Mouse (Mus musculus) stomach, embryonic 16.5 days (tissue): Measurements from ENCODE around the gene 6430628N08Rik. TPM values are rescaled to one million over a fixed set of nuclear protein-coding genes. Genes with fewer than 3 reads are reported as not detected.
A peak's percentile ranks its signal among the peaks of the same experiment; 100 is the strongest.

Source experiments
- ATAC-seq: fragments of 200-750 bp; cut with Nextera tagmentation; 2 replicates; pipeline ENCODE4 v1.8.0; 2017; ENCODE audit warnings: moderate number of reproducible peaks, moderate TSS enrichment; ENCODE audit not compliant: insufficient read depth, low FRiP score
- H3K27ac ChIP-seq: fragments of 300-500 bp; sonication (generic); 2 replicates; pipeline ENCODE4 v1.5.1; 2014; ENCODE audit warnings: low read length
- H3K27me3 ChIP-seq: fragments of 300-500 bp; sonication (generic); 2 replicates; pipeline ENCODE4 v1.6.1; 2014; ENCODE audit warnings: low read length, control low read depth, mixed read lengths; ENCODE audit not compliant: control insufficient read depth, insufficient read depth
- H3K36me3 ChIP-seq: fragments of 300-500 bp; sonication (generic); 2 replicates; pipeline ENCODE4 v1.6.1; 2014; ENCODE audit warnings: low read length; ENCODE audit not compliant: control insufficient read depth, insufficient read depth
- H3K4me1 ChIP-seq: fragments of 300-500 bp; sonication (generic); 2 replicates; pipeline ENCODE4 v1.6.1; 2014; ENCODE audit warnings: low read length, control low read depth, mixed read lengths; ENCODE audit not compliant: control insufficient read depth, insufficient read depth
- H3K4me2 ChIP-seq: fragments of 300-500 bp; sonication (generic); 2 replicates; pipeline ENCODE4 v1.6.1; 2014; ENCODE audit warnings: low read depth, low read length, mixed read lengths
- H3K4me3 ChIP-seq: fragments of 300-500 bp; sonication (generic); replicated peaks from 2 replicates; pipeline ENCODE4 v1.5.1; 2014; ENCODE audit warnings: mild to moderate bottlenecking, low read length
- H3K9ac ChIP-seq: fragments of 300-500 bp; sonication (generic); 2 replicates; pipeline ENCODE4 v1.6.1; 2014; ENCODE audit warnings: low read length
- H3K9me3 ChIP-seq: fragments of 300-500 bp; sonication (generic); replicated peaks from 2 replicates; pipeline ENCODE4 v1.6.1; 2016; ENCODE audit warnings: low read length, control low read depth; ENCODE audit not compliant: control insufficient read depth
- WGBS: fragments of 180-500 bp; shearing (Covaris S2); extraction: QIAGEN DNeasy Blood & Tissue Kit; methylation state at CpG from one replicate; pipeline ENCODE4 v1.1.7; 2014; 5-methylcytosine and 5-hydroxymethylcytosine counted together
- polyA plus RNA-seq: library from polyadenylated mRNA; unstranded; fragments of >200 nt; fragmentation: Nextera tagmentation; extraction: Ambion mirVana; gene quantifications from 2 replicates; pipeline ENCODE4 v1.2.1, GENCODE M21; 2015

Gene 6430628N08Rik
- polyA plus RNA-seq, 1 experiment from 2014 or later: not detected

DNA sequence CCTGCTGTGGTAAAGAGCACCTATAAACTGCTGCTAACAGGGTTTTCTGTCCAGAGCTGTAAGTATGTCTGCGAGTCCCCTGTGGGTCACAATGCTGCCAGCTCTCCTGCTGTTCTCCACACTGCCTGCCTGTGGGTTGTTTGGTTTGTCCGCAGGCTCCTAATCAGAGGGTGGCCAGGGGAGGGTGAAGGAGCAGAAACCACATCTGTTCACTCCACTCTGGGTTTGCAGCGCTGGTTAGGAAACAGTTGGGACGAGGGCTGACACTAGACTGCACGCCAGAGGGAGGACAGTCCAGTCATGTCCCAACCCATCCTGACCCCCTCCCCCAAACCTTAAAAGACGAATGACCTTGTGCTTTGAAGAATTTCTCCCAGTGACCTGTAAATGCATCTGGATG is 35.4 kb upstream of the 6430628N08Rik start:
- Histone ChIP-seq H3K9ac (no peak overlapping the region), H3K4me2 (no peak overlapping the region), H3K27ac (no peak overlapping the region), H3K4me3 (no peak overlapping the region), H3K36me3 (peaks cover 7% of the 10 kb centered on the region; the same call in 1 of the 2 replicates), H3K4me1 (peaks cover 3% of the 10 kb centered on the region), H3K27me3 (no peaks in the 10 kb centered on the region), H3K9me3 (no peaks in the 10 kb centered on the region)
- 56% methylated on average over 6 of the region's 6 CpGs for WGBS
- no peak for ATAC-seq

DNA sequence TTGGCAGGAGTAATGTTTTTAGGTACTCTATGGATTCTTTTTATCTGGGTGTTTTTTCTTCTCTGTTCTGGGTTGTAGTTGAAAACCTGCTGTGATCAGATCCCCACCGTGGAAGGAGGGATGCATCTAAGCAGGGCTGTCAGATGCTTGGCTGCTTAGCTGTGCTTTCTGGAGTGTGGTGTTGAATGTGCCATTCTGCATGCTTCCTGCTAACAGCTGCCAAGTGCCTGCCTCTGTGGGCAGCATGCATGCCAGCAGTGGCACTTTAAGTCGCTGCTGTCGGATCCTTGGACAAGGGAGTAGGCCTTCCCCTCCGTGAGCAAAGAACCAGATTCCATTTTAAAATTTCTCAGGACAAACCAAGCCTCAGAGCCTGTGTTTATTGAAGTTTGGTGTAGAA is 34.9 kb upstream of the 6430628N08Rik start:
- Histone ChIP-seq H3K4me1 (no peaks in the 10 kb centered on the region; the same call in 1 of the 2 replicates), H3K4me2 (no peak overlapping the region), H3K9me3 (no peaks in the 10 kb centered on the region), H3K9ac (no peak overlapping the region), H3K27me3 (no peaks in the 10 kb centered on the region), H3K27ac (no peak overlapping the region), H3K36me3 (peaks cover 7% of the 10 kb centered on the region; the same call in 1 of the 2 replicates), H3K4me3 (no peak overlapping the region)
- ATAC-seq: no peak
- 66% methylated on average over 4 of the region's 4 CpGs for WGBS

DNA sequence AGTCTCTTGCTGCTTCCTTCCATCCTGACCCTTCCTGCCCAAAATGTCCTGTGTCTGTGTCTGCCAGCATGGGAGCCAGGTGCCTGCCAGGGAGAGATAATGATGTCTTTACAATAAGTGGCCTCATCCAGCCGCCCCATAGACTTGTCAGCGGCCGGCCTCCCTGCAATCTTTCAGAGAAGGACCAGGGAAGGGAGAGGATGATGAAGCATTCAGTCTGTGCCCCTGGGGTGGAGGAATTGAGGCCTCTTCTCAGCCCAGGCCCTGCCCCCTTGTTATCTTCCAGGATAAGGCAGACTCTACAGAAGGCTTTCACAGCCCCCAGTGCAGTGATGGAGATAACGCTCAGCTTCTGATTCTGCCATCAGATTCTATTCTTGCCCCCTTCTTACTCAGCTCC is 34.2 kb upstream of the 6430628N08Rik start:
- no peaks in the 10 kb centered on the region; the same call in 1 of the 2 replicates for H3K4me1 ChIP-seq
- no peak overlapping the region for H3K4me2 ChIP-seq
- H3K9me3 ChIP-seq: no peaks in the 10 kb centered on the region
- 81% methylated on average over 4 of the region's 4 CpGs for WGBS
- no peak overlapping the region for H3K27ac ChIP-seq
- no peak overlapping the region for H3K9ac ChIP-seq
- ATAC-seq: no peak
- H3K4me3 ChIP-seq: no peak overlapping the region
- peaks cover 10% of the 10 kb centered on the region; the same call in 1 of the 2 replicates for H3K36me3 ChIP-seq
- no peaks in the 10 kb centered on the region for H3K27me3 ChIP-seq

DNA sequence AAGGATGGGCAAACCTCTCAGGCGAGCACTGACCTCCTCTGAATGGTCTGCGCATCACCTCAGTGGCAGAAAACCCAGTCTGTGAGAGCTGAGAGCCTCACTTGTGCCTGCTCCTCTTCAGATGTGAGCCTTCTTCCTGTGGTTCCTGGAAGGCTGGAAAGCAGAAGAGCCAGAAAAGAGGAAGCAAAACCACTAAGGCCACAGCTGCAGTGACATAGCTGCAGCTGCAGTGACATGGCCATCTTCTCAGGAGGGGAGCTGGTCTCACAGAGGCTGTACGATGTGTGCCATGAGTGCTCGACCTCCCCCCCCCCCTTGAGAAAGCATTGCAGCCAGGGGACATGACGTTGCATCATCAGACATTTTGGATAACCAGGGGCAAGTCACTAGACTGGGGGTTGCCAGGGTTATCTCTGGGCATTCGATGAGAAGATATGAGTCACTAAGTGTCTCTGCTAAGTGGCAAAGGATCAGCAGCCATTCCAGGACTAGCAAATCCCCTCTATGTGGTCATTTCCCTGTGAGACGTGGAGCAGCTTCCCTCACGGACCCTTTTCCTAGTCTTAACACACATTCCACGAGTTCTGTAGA is 33.1 kb upstream of the 6430628N08Rik start:
- 78% methylated on average over 9 of the region's 9 CpGs for WGBS
- H3K9me3 ChIP-seq: no peaks in the 10 kb centered on the region
- no peak overlapping the region for H3K4me2 ChIP-seq
- H3K9ac ChIP-seq: no peak overlapping the region
- no peak for ATAC-seq
- H3K27ac ChIP-seq: no peak overlapping the region
- peaks cover 10% of the 10 kb centered on the region; the same call in 1 of the 2 replicates for H3K36me3 ChIP-seq
- H3K4me1 ChIP-seq: no peaks in the 10 kb centered on the region; the same call in 1 of the 2 replicates
- H3K27me3 ChIP-seq: no peaks in the 10 kb centered on the region
- no peak overlapping the region for H3K4me3 ChIP-seq

DNA sequence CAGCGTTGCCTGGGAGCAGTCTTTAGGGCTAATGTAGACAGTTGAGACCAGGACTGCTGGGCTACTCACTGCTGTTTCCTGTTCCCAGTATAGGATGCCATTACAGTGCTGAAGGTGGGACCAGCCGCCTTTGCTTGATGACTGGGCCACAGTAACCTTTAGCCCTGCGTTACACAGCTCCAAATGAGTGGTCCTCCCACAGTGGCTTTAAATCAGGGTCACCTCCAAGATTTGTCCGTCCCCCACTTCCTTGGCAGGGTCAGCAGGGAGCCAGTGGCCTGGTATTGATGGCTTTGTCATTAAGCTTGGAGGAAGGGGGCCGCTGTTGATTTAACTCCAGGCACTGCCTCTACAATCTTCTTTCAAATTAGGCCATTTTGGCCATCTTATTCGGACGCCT is 27.1 kb upstream of the 6430628N08Rik start:
- no peaks in the 10 kb centered on the region for H3K9me3 ChIP-seq
- 65% methylated on average over 7 of the region's 7 CpGs for WGBS
- no peaks in the 10 kb centered on the region for H3K4me1 ChIP-seq
- H3K36me3 ChIP-seq: peaks cover 3% of the 10 kb centered on the region; the same call in 1 of the 2 replicates
- no peak overlapping the region for H3K9ac ChIP-seq
- H3K4me3 ChIP-seq: no peak overlapping the region
- H3K4me2 ChIP-seq: no peak overlapping the region
- no peak overlapping the region for H3K27ac ChIP-seq
- ATAC-seq: no peak
- H3K27me3 ChIP-seq: no peaks in the 10 kb centered on the region

DNA sequence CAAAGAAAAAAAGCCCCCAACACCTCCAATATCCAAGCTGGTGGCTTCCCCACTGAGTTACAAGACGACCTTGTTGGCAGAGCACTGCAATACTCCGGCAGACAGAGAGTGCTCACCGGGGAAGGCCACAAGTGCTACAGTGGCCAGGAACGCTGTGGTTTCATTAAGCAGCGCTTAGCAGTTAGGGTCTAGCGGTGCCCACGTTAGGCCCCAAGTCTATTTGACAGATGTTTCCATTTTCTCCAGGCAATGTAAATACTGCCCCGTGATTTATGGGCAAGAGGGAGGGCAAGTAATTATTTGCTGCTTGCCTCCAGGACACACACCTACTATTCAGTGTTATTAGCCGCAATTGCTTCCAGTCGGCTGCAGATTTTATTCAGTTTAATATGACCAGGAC is 26.6 kb upstream of the 6430628N08Rik start:
- no peak overlapping the region for H3K4me2 ChIP-seq
- ATAC-seq: no peak
- H3K27me3 ChIP-seq: no peaks in the 10 kb centered on the region
- WGBS: 26% methylated on average over 10 of the region's 10 CpGs
- no peak overlapping the region for H3K4me3 ChIP-seq
- no peaks in the 10 kb centered on the region for H3K4me1 ChIP-seq
- no peak overlapping the region for H3K27ac ChIP-seq
- H3K9ac ChIP-seq: no peak overlapping the region
- no peaks in the 10 kb centered on the region for H3K9me3 ChIP-seq
- H3K36me3 ChIP-seq: peaks cover 3% of the 10 kb centered on the region; the same call in 1 of the 2 replicates

DNA sequence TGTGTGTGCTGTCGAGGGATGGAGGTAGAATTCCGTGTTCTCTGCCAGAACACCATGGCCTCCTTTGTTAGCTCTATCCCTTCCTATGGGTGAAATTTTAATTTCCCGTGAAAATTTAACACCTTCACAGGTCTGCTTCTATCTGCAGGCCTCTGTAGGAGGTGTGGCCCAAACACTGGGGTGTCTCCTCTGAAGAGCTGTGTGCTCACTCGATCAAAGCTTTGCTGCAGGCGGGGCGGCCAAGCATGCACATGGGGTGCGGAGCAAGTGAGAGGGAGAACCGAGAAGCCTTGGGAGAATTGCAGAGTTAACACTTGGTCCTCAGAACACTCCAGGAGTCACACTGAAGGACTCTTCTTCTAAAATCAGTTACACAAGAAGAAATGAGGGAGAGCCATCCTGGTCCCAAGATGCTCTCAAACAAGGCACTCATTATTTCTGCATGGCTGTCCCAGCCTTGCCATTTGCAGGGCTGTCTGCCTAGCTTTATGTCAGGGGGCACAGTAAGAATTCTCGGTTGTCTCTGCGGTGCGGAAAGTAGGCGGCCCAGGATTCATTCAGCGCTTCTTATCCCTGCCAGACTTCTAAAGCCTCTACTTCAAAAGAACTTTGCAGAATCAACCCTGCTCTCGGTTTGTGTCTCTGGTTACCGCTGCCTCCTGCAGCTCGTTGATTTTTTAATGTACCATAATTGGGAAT is 20.8 kb upstream of the 6430628N08Rik start:
- no peak for ATAC-seq
- WGBS: 54% methylated on average over 16 of the region's 16 CpGs
- H3K4me3 ChIP-seq: no peak overlapping the region
- no peak overlapping the region for H3K27ac ChIP-seq
- no peaks in the 10 kb centered on the region for H3K4me1 ChIP-seq
- H3K27me3 ChIP-seq: no peaks in the 10 kb centered on the region
- no peak overlapping the region for H3K9ac ChIP-seq
- no peaks in the 10 kb centered on the region for H3K9me3 ChIP-seq
- peaks cover 5% of the 10 kb centered on the region for H3K36me3 ChIP-seq
- no peak overlapping the region for H3K4me2 ChIP-seq

DNA sequence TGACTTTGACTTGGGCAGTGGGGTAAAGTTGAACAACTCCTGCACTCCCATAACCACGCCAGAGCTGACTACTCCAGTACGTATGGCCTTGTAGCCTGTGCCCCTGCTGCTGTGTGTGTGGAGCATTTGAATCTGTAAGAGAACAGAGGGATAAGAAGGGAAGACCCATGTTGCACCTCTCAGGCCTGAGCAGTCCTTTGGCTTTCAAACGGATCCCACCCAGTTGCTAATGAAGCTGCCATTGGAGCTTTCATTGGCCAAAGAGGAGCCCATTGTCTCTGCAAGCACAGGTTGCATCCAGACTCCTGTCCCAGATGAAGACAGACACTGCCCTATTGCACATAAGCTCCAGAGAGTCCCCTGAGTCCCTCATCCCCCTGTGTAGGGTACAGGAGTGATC is 17.2 kb upstream of the 6430628N08Rik start:
- Histone ChIP-seq H3K4me1 (0 out of 2 replicates have a peak, but pooled peaks cover 3% of the 10 kb centered on the region), H3K36me3 (peaks cover 5% of the 10 kb centered on the region), H3K4me2 (no peak overlapping the region), H3K27ac (no peak overlapping the region), H3K4me3 (no peak overlapping the region), H3K9ac (no peak overlapping the region), H3K9me3 (no peaks in the 10 kb centered on the region), H3K27me3 (no peaks in the 10 kb centered on the region)
- WGBS: 87% methylated on average over 3 of the region's 3 CpGs
- ATAC-seq: no peak

DNA sequence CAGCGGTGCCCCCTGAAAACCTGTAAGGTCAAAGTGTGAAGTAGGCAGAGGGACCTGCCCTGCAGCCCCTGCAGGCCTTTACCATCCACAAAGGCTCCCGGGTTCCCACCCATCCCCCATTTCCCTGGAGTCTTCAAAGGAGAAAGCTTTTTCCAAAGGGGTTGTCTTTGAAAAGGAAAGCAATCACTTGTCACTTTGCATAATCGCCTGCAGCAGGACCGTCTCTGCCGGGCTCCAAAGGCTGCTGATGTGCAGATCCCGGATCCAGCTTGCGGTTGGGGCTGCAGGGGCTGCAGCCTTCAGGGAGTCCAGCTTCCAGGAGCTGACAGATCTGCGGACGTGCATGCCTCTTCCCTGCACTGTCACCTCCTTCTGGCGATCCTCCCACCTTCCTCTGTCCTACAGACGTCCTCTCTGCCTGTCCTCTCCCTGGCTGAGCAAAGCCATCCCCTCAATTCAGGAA is 12.2 kb upstream of the 6430628N08Rik start:
- no peak overlapping the region for H3K4me2 ChIP-seq

More for the DNA sequence above, 12.2 kb upstream of the 6430628N08Rik start:
- Histone ChIP-seq H3K36me3 (no peaks in the 10 kb centered on the region; the same call in 1 of the 2 replicates), H3K9ac (0 out of 2 replicates have a peak overlapping the region, but pooled peaks have one; percentile 33), H3K4me3 (no peak overlapping the region), H3K27ac (no peak overlapping the region), H3K9me3 (no peaks in the 10 kb centered on the region), H3K27me3 (no peaks in the 10 kb centered on the region), H3K4me1 (0 out of 2 replicates have a peak, but pooled peaks cover 3% of the 10 kb centered on the region)
- ATAC-seq: no peak
- WGBS: 20% methylated on average over 11 of the region's 11 CpGs
